Comparison of ENCODE assay signal across 15 mouse cellular contexts in the genomic region with DNA sequence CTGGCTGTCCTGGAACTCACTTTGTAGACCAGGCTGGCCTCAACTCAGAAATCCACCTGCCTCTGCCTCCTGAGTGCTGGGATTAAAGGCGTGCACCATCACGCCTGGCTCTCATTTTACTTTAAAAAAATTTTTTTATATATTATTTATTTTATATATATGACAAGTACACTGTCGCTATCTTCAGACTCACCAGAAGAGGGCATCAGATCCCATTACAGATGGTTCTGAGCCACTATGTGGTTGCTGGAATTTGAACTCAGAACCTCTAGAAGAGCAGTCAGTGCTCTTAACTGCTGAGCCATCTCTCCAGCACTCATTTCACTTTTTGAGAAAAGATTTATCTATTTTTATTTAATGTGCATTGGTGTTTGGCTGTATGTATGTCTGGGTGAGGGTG. TPM values are rescaled to one million over a fixed set of nuclear protein-coding genes. Genes with fewer than 3 reads are reported as not detected.
"Had no signal": no experiment of that assay in that cellular context is flagged by ENCODE, and none has a peak within 500 bp of the region (broad histone marks: within the 10 kb centered on the region; RNA-seq: fewer than 3 reads in every experiment).

No protein-coding gene starts in this region.

RNA-seq across cellular contexts. Expression of gene Dmpk, which starts 12.6 kb away (rescaled TPM):
- total RNA-seq: monocyte, adult 5-6 weeks had no signal

RNA-seq across cellular contexts. Expression of gene Rsph6a, which starts 16.5 kb away (rescaled TPM):
- total RNA-seq: megakaryocyte, adult 5-6 weeks; monocyte, adult 5-6 weeks had no signal
- polyA plus RNA-seq: intestine, embryonic 16.5 days; kidney, embryonic 14.5 days; limb, embryonic 10.5 days; limb, embryonic 13.5 days; liver, embryonic 12.5 days; liver, embryonic 16.5 days; lung, embryonic 15.5 days; macrophage; midbrain, embryonic 12.5 days; neural tube, embryonic 11.5 days; neural tube, embryonic 14.5 days; small intestine, adult 2 months; stomach, embryonic 16.5 days had no signal

RNA-seq across cellular contexts. Expression of gene Six5, which starts 23.4 kb away (rescaled TPM):
- total RNA-seq: monocyte, adult 5-6 weeks had no signal
